Mouse (Mus musculus): ENCODE measurements at regions not wholly inside any gene's neighbourhood (a gene's known extent, or its start where the extent isn't known, plus 50 kb on each side); places are given as distances from the start of the nearest gene placed in this dataset.

DNA sequence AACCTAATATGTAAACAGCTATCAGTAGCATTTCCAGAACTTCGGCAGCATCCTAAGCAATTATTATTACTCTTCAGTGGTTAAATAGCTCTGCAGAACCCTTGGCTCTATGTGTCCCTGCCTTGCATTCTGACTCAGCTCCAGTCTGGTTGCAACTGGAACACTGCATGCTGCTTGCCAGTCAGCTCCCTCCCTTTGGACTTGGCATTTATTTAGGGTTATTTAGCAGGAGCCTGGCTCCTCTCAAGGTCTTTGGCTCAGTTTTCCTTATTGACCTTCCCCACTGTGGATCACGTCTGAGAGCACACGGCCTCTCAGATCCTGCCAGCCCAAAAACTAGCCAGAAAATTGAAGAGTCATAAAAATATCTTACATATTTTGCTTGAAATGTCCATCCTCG lies 217.4 kb downstream of the Speer2 start:
- peak; percentile 55 to 66 for DNase-seq

DNA sequence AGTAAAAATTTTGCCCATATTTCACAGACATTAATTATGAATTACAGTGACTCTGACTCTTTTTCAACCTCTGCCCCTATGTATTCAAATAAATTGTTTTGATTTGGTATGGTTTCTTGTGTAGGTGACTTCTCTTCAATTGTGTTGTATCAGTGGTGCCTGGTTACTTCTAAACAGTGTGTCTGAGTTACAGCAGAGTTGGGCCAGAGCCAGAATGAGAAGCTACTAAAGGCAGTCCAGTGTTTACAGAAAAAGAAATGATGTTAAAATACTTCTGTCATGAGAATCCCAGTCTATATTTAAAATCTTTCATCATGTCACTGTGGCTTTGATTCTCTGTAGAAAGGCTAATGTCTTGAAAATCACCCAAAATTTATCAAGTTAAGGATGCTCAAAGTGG lies 255.8 kb downstream of the Speer2 start:
- no peak for DNase-seq

DNA sequence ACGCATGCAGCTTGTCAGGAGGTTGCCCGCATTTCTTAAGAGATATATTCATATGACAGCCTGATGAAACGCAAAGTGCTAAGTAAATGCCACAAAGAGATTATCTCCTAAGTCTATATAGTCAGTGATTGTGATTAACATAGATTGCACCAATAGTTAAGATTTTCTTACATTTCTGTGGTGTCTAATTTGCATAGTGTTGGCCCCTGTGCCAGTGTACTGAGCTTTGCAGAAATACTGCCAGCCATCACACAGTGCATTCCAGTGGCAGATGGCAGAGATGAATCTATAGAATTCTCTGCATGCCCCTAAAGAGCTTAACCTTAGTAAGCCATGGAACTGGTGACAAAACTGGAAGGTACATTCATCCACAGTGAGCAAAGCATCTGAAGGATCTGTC lies 262.6 kb downstream of the Speer2 start:
- no peak for DNase-seq

GRCm38 (mm10) chr16:69577205-69577604 lies 286.3 kb downstream of the Speer2 start:
- DNase-seq = no peak

DNA sequence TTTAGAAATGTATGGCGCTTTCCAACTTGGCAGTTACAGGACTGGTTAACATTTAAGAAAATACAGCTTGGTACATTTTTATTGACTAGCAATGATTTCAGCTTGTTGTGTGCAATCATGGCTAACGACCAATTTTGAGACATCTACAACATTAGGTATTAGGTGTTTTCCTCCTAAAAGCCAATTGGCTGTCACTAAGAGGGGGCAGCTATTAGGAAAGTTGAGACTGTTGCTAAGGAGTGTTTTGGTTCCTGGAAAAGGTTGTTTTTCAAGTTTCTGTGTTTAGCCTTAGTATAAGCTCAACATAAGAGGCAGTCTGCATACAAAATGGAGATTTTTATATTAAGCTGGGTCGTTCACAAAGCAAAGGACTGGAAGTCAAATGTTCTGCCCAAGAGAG lies 295.4 kb downstream of the Speer2 start:
- no peak for DNase-seq

GRCm38 (mm10) chr16:69567420-69568179 lies 295.9 kb downstream of the Speer2 start:
- no peak for DNase-seq
